Mouse (Mus musculus) liver, embryonic 13.5 days (tissue): Measurements from ENCODE around the gene Gm3543. TPM values are rescaled to one million over a fixed set of nuclear protein-coding genes. Genes with fewer than 3 reads are reported as not detected.
"Not testable (repeated sequence)": the region's sequence is repeated elsewhere in the genome, so short reads cannot be mapped to it uniquely, and the experiment has no call there.

Experiments used
- ATAC-seq: fragments of 200-750 bp; cut with Nextera tagmentation; 2 replicates; pipeline ENCODE4 v1.8.0; 2017; ENCODE audit warnings: low read depth, mild to moderate bottlenecking, moderate number of reproducible peaks, moderate library complexity
- DNase-seq: peaks from one replicate; pipeline ENCODE4 v3.0.0; 2022
- H3K27ac ChIP-seq: fragments of 300-500 bp; sonication (generic); 2 replicates; pipeline ENCODE4 v1.5.1; 2015; ENCODE audit warnings: moderate library complexity, mild to moderate bottlenecking, inconsistent platforms
- H3K27me3 ChIP-seq: fragments of 300-500 bp; sonication (generic); 2 replicates; pipeline ENCODE4 v1.6.1; 2015; ENCODE audit warnings: mild to moderate bottlenecking, inconsistent platforms
- H3K36me3 ChIP-seq: fragments of 300-500 bp; sonication (generic); 2 replicates; pipeline ENCODE4 v1.6.1; 2015; ENCODE audit warnings: mild to moderate bottlenecking, inconsistent platforms
- H3K4me1 ChIP-seq: fragments of 300-500 bp; sonication (generic); replicated peaks from 2 replicates; pipeline ENCODE4 v1.6.1; 2015; ENCODE audit warnings: inconsistent platforms
- H3K4me2 ChIP-seq: fragments of 300-500 bp; sonication (generic); 2 replicates; pipeline ENCODE4 v1.6.1; 2015; ENCODE audit warnings: inconsistent platforms, mild to moderate bottlenecking, moderate library complexity
- H3K4me3 ChIP-seq: fragments of 300-500 bp; sonication (generic); replicated peaks from 2 replicates; pipeline ENCODE4 v1.5.1; 2015; ENCODE audit warnings: mild to moderate bottlenecking, inconsistent platforms
- H3K9ac ChIP-seq: fragments of 300-500 bp; sonication (generic); 2 replicates; pipeline ENCODE4 v1.6.1; 2015; ENCODE audit warnings: mild to moderate bottlenecking, inconsistent platforms
- H3K9me3 ChIP-seq: fragments of 300-500 bp; sonication (generic); replicated peaks from 2 replicates; pipeline ENCODE4 v1.6.1; 2016; ENCODE audit warnings: inconsistent platforms
- WGBS: fragments of 180-500 bp; shearing (Covaris S2); methylation state at CpG from one replicate; pipeline ENCODE4 v1.1.7; 2015; ENCODE audit not compliant: insufficient replicate concordance; 5-methylcytosine and 5-hydroxymethylcytosine counted together
- polyA plus RNA-seq: library from polyadenylated mRNA; unstranded; fragments of >200 nt; fragmentation: Nextera tagmentation; extraction: Ambion mirVana; gene quantifications from 2 replicates; pipeline ENCODE4 v1.2.1, GENCODE M21; 2015

Gm3543 gene
- not detected in 2 replicates for polyA plus RNA-seq

DNA sequence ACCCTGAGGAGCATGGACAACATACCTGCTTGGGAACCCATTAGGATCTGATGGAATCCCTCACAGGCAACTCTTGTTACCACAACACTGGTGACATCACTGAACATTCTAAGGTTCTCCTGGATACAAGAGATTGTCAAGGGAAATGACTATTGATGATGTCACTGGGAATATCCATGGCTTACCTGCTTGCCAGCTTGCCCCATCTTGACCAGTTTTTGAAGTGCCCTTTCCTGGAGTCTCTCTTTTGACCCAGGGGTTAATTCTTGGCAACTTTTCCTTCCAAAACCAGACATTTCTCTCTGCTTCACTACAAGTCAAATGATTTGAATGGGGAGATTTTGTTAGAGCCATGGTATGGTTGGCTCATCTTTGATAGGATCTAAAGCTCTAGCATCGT lies at the start of gene Gm3543:
TSS of gene Gm3543 (minus strand) at position 101 of the 400 bp plus-strand sequence.
- WGBS, result no CpG with 5 or more reads among the region's 1 CpGs
- H3K9ac ChIP-seq, ATAC-seq, H3K4me2 ChIP-seq, H3K27me3 ChIP-seq, H3K4me3 ChIP-seq, H3K9me3 ChIP-seq, H3K4me1 ChIP-seq, H3K27ac ChIP-seq, DNase-seq, H3K36me3 ChIP-seq: not testable (repeated sequence)

- not testable (repeated sequence) for H3K4me3 ChIP-seq
- 45% methylated on average over 3 of the region's 3 CpGs for WGBS
Observed at GRCm38 (mm10) chr14:41968596-41968995, 14.5 kb downstream of the Gm3543 start.

GRCm38 (mm10) chr14:41967827-41968226 lies 15.3 kb downstream of the Gm3543 start, which contains the start of gene Gm6401:
Gm6401 (minus strand) TSS chr14:41967927.
- not testable (repeated sequence) for H3K27me3 ChIP-seq, H3K9me3 ChIP-seq, H3K9ac ChIP-seq, DNase-seq, H3K27ac ChIP-seq, H3K36me3 ChIP-seq, H3K4me3 ChIP-seq, H3K4me2 ChIP-seq, H3K4me1 ChIP-seq, ATAC-seq
- 59% methylated on average over 1 of the region's 1 CpGs for WGBS

More at GRCm38 (mm10) chr14:41968596-41968995, 14.5 kb downstream of the Gm3543 start:
- H3K9me3 ChIP-seq, H3K4me2 ChIP-seq, H3K4me1 ChIP-seq, H3K36me3 ChIP-seq, H3K27me3 ChIP-seq, ATAC-seq, H3K9ac ChIP-seq, DNase-seq, H3K27ac ChIP-seq: not testable (repeated sequence)

DNA sequence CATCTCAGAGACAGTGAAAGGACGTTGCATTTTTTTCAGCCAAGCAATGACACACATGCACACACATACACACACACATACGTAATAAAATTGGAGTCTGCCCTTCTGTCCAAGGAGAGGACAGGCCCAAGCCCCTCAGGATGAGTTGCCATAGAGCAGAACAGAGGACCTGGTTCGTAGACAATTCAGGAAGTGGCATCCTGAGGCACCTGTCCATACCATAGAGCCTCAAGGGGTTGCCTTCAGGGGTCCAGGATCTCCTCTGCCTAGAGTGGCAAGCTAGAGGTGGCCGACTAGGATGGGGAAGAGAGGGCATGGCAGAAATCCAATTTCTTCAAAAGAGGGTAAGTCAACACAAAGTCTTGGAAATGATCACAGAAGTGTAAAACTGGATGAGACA lies 19.0 kb downstream of the Gm3543 start:
- H3K4me3 ChIP-seq, H3K9ac ChIP-seq, H3K27me3 ChIP-seq, H3K4me2 ChIP-seq, H3K9me3 ChIP-seq, H3K4me1 ChIP-seq, ATAC-seq, H3K27ac ChIP-seq, DNase-seq, H3K36me3 ChIP-seq: not testable (repeated sequence)
- 41% methylated on average over 4 of the region's 4 CpGs for WGBS

GRCm38 (mm10) chr14:41943695-41944094 lies 39.4 kb downstream of the Gm3543 start, which contains the start of gene 1700024B05Rik:
1700024B05Rik (plus strand) TSS chr14:41943995.
- not testable (repeated sequence) for H3K27me3 ChIP-seq, DNase-seq

More at GRCm38 (mm10) chr14:41943695-41944094, 39.4 kb downstream of the Gm3543 start, which contains the start of gene 1700024B05Rik:
- H3K9ac ChIP-seq, H3K4me1 ChIP-seq, H3K4me2 ChIP-seq, ATAC-seq, H3K9me3 ChIP-seq, H3K4me3 ChIP-seq, H3K27ac ChIP-seq, H3K36me3 ChIP-seq: not testable (repeated sequence)
- WGBS, result 67% methylated on average over 1 of the region's 2 CpGs

Other genes starting within 250 kb of the Gm3543 start
- not detected in 2 replicates for gene Gm7929, start 232.7 kb downstream of the Gm3543 start, polyA plus RNA-seq
- gene Gm47189, start 210.9 kb downstream of the Gm3543 start, polyA plus RNA-seq, result not detected in 2 replicates
- gene Gm7980, start 76.0 kb downstream of the Gm3543 start, polyA plus RNA-seq, result not detected in 2 replicates
- not detected in 2 replicates for gene 1700049E17Rik1, start 58.4 kb downstream of the Gm3543 start, polyA plus RNA-seq
- not detected in 2 replicates for gene 1700024B05Rik, start 39.3 kb downstream of the Gm3543 start, polyA plus RNA-seq
- gene Gm6401, start 15.4 kb downstream of the Gm3543 start, polyA plus RNA-seq, result not detected in 2 replicates
- gene Gm7951, start 134.0 kb upstream of the Gm3543 start, polyA plus RNA-seq, result not detected in 2 replicates
- gene Gm17027, start 179.3 kb upstream of the Gm3543 start, polyA plus RNA-seq, result not detected in 2 replicates
- gene Gm3573, start 207.5 kb upstream of the Gm3543 start, polyA plus RNA-seq, result not detected in 2 replicates